Mouse (Mus musculus) heart, postnatal 10 days (tissue): ENCODE results near the gene Nhlrc4. TPM values are rescaled to one million over a fixed set of nuclear protein-coding genes. Genes with fewer than 3 reads are reported as not detected.
A peak's percentile ranks its signal among the peaks of the same experiment; 100 is the strongest.

Source experiments
- DNase-seq, 2 experiments: peaks; one replicate each; pipeline ENCODE4 v3.0.0; 2021
- intact Hi-C: fragments of 180-260 bp; cut with DNase I; formaldehyde crosslinking; loops from one replicate; pipeline ENCODE4 v1.15.1; 2025
- total RNA-seq, 2 experiments: library from RNA; stranded (reverse); gene quantifications; 2 replicates each; pipeline ENCODE4 v1.2.3; 2021

Nhlrc4 gene
- total RNA-seq, 2 experiments from 2014 or later: not detected

- peak; percentile 76 to 77 for DNase-seq
- intact Hi-C loops: loop anchor here (1.0 to 5.0 kb wide), 3 partner anchors 48 to 198 kb away; partner anchors contain the start of genes Decr2, Nhlrc4 and Pigq
Observed at GRCm38 (mm10) chr17:25893975-25894617, 50.7 kb downstream of the Nhlrc4 start.

Other genes starting within 250 kb of the Nhlrc4 start
- 1 to 10 TPM in 1 of 2 experiments, under 1 TPM in 1; 0.38 to 1.9 TPM for gene Gng13, start 227.8 kb downstream of the Nhlrc4 start, total RNA-seq
- 1 to 10 TPM; 4.2 to 5.1 TPM for gene Chtf18, start 217.5 kb downstream of the Nhlrc4 start, total RNA-seq
- gene Rpusd1, start 217.3 kb downstream of the Nhlrc4 start, total RNA-seq: 1 to 10 TPM; 4.6 to 5.7 TPM
- gene Mslnl, start 208.9 kb downstream of the Nhlrc4 start, total RNA-seq: not detected
- 10 to 100 TPM; 38.5 to 40.6 TPM for gene Msln, start 190.6 kb downstream of the Nhlrc4 start, total RNA-seq
- 10 to 100 TPM; 43.2 to 49.3 TPM for gene Narfl, start 171.2 kb downstream of the Nhlrc4 start, total RNA-seq
- gene Haghl, start 159.3 kb downstream of the Nhlrc4 start, total RNA-seq: 10 to 100 TPM; 23.8 to 25.7 TPM
- under 1 TPM in 1 of 2 experiments, not detected in 1; 0.14 TPM for gene Ccdc78, start 158.4 kb downstream of the Nhlrc4 start, total RNA-seq
- gene Fam173a, start 152.1 kb downstream of the Nhlrc4 start, total RNA-seq: 10 to 100 TPM; 37.8 to 38.9 TPM
- not detected for gene AC134908.4, start 149.3 kb downstream of the Nhlrc4 start, total RNA-seq
- gene Metrn, start 147.8 kb downstream of the Nhlrc4 start, total RNA-seq: 10 to 100 TPM; 59.7 to 60.9 TPM
- gene Fbxl16, start 135.9 kb downstream of the Nhlrc4 start, total RNA-seq: 1 to 10 TPM in 1 of 2 experiments, under 1 TPM in 1; 0.67 to 1.2 TPM
- 10 to 100 TPM; 10.1 to 12.2 TPM for gene Wdr24, start 121.3 kb downstream of the Nhlrc4 start, total RNA-seq
- gene Jmjd8, start 116.1 kb downstream of the Nhlrc4 start, total RNA-seq: 10 to 100 TPM; 33.7 to 34.5 TPM
- 100 to 1,000 TPM; 123 to 132 TPM for gene Stub1, start 111.6 kb downstream of the Nhlrc4 start, total RNA-seq
- gene Rhbdl1, start 107.7 kb downstream of the Nhlrc4 start, total RNA-seq: 1 to 10 TPM; 2.2 to 2.6 TPM
- gene Gm20683, start 103.2 kb downstream of the Nhlrc4 start, total RNA-seq: 1 to 10 TPM; 4.2 to 4.7 TPM
- 10 to 100 TPM; 80.4 to 86.5 TPM for gene Rhot2, start 100.1 kb downstream of the Nhlrc4 start, total RNA-seq
- 1 to 10 TPM; 3.9 to 6.2 TPM for gene Wdr90, start 83.5 kb downstream of the Nhlrc4 start, total RNA-seq
- 100 to 1,000 TPM; 191 to 218 TPM for gene Mcrip2, start 76.2 kb downstream of the Nhlrc4 start, total RNA-seq
- 10 to 100 TPM; 15.4 to 15.7 TPM for gene Mettl26, start 69.9 kb downstream of the Nhlrc4 start, total RNA-seq
- gene Wfikkn1, start 64.1 kb downstream of the Nhlrc4 start, total RNA-seq: under 1 TPM; 0.62 to 0.96 TPM
- gene Rab40c, start 25.2 kb downstream of the Nhlrc4 start, total RNA-seq: 10 to 100 TPM; 13.4 to 18.8 TPM
- 10 to 100 TPM; 76.6 to 78.5 TPM for gene Pigq, start within 50 bp of the Nhlrc4 start, total RNA-seq
- not detected for gene A930017K11Rik, start 7.6 kb upstream of the Nhlrc4 start, total RNA-seq
- gene Capn15, start 40.8 kb upstream of the Nhlrc4 start, total RNA-seq: 10 to 100 TPM; 12.6 to 13.5 TPM
- 10 to 100 TPM; 23.4 to 24.1 TPM for gene Rab11fip3, start 124.6 kb upstream of the Nhlrc4 start, total RNA-seq
- gene Decr2, start 145.4 kb upstream of the Nhlrc4 start, total RNA-seq: 10 to 100 TPM; 14.4 to 16.7 TPM
- 1 to 10 TPM; 3.6 to 5.2 TPM for gene Nme4, start 150.6 kb upstream of the Nhlrc4 start, total RNA-seq
- gene Tmem8, start 168.3 kb upstream of the Nhlrc4 start, total RNA-seq: 1 to 10 TPM; 1.9 to 2.2 TPM
- gene Mrpl28, start 178.5 kb upstream of the Nhlrc4 start, total RNA-seq: 100 to 1,000 TPM in 1 of 2 experiments, 10 to 100 TPM in 1; 92.2 to 101 TPM
- gene Axin1, start 193.7 kb upstream of the Nhlrc4 start, total RNA-seq: 10 to 100 TPM; 20.6 to 24.1 TPM